In the genomic region with DNA sequence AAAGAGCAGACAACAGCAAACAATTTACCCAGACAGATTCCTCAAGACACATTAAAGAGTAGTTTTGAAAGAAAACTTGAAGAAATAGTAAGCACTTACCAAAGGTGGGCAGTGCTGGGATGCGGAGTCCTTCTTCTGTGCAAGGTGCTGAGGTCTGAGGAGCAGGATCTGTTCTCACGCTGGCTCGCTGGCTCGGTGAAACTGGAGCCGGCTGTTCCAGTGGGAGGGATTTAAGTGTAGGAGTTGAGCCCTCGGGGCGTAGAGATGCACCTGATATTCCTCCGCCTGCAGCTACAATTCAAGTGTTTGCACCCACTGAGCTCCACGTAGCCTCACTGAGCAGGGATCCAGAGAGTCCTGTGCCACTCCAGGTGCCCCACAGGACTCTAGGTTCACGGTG, we compare ENCODE assay signal across 10 mouse cellular contexts. TPM values are rescaled to one million over a fixed set of nuclear protein-coding genes. Genes with fewer than 3 reads are reported as not detected.
DNase-seq lines count a peak whose midpoint lies in the region; ATAC-seq and TF ChIP-seq lines count a peak whose summit lies in the region.
"Had no signal": no experiment of that assay in that cellular context is flagged by ENCODE, and none has a peak within 500 bp of the region (broad histone marks: within the 10 kb centered on the region; RNA-seq: fewer than 3 reads in every experiment).

A gene (minus strand): TSS at position 203 of the 400 bp plus-strand sequence.

- no peaks in the 10 kb centered on the region for H3K9me3 ChIP-seq in heart, embryonic 14.5 days (ENCODE audit: control insufficient read depth, low read length)
- H3K9me3 ChIP-seq in heart, embryonic 11.5 days (replicated peaks; ENCODE audit: control insufficient read depth, low read length): no peaks in the 10 kb centered on the region
- H3K9me3 ChIP-seq in ES-E14 (ENCODE audit: control insufficient read depth, insufficient read depth, low read depth, low read length): no peaks in the 10 kb centered on the region
- no peaks in the 10 kb centered on the region for H3K9me3 ChIP-seq in intestine, postnatal 0 days (ENCODE audit: control insufficient read depth)
- no peaks in the 10 kb centered on the region for H3K9me3 ChIP-seq in lung, embryonic 14.5 days (ENCODE audit: low read depth, low read length)

- H3K4me1 ChIP-seq in heart, embryonic 14.5 days (ENCODE audit: control insufficient read depth in 2 of 2, insufficient read depth in 2 of 2, low read length in 2 of 2): peaks cover 2 to 12% of the 10 kb centered on the region in 2 experiments; a peak in 3 of 4 replicates
- H3K4me1 ChIP-seq in heart, embryonic 11.5 days (ENCODE audit: control insufficient read depth, insufficient read depth, low read length): peaks cover 4% of the 10 kb centered on the region; the same call in 1 of the 2 replicates
- peaks cover 8 to 18% of the 10 kb centered on the region in 2 experiments; a peak in 2 of 4 replicates for H3K4me1 ChIP-seq in ES-E14 (ENCODE audit: control insufficient read depth in 2 of 2, insufficient read depth in 2 of 2, low read length in 2 of 2, poor library complexity in 1 of 2)
- peaks cover 5% of the 10 kb centered on the region for H3K4me1 ChIP-seq in intestine, postnatal 0 days (replicated peaks; ENCODE audit: control insufficient read depth, insufficient read depth, low read length)
- H3K4me1 ChIP-seq in lung, embryonic 14.5 days (ENCODE audit: insufficient read depth): no peaks in the 10 kb centered on the region

- no peak within 1 kb of the TSS for H3K9ac ChIP-seq in heart, embryonic 14.5 days (ENCODE audit: low read length)
- no peak within 1 kb of the TSS for H3K9ac ChIP-seq in heart, embryonic 11.5 days (ENCODE audit: low read depth, low read length)
- peak within 1 kb of the TSS; percentile 47 for H3K9ac ChIP-seq in ES-E14 (ENCODE audit: insufficient read depth, low read depth, low read length, poor library complexity, severe bottlenecking)
- H3K9ac ChIP-seq in intestine, postnatal 0 days (ENCODE audit: low read depth, low read length): no peak within 1 kb of the TSS
- no peak within 1 kb of the TSS for H3K9ac ChIP-seq in lung, embryonic 14.5 days

- no peak for ATAC-seq in heart, embryonic 14.5 days (ENCODE audit: insufficient number of reproducible peaks, insufficient read depth, low FRiP score, low read depth)
- no peak for ATAC-seq in heart, embryonic 11.5 days (replicated peaks; ENCODE audit: insufficient number of reproducible peaks, low FRiP score, low TSS enrichment)
- no peak for ATAC-seq in intestine, postnatal 0 days
- no peak for ATAC-seq in lung, embryonic 14.5 days (ENCODE audit: insufficient read depth)
- ATAC-seq: forebrain, embryonic 14.5 days had no signal

- H3K36me3 ChIP-seq in heart, embryonic 14.5 days (ENCODE audit: control insufficient read depth, insufficient read depth, low read length): no peaks in the 10 kb centered on the region
- no peaks in the 10 kb centered on the region for H3K36me3 ChIP-seq in heart, embryonic 11.5 days (ENCODE audit: control insufficient read depth, insufficient read depth, low read length)
- peaks cover 1% of the 10 kb centered on the region; the same call in 1 of the 2 replicates for H3K36me3 ChIP-seq in ES-E14 (ENCODE audit: control insufficient read depth, insufficient read depth, low read length, poor library complexity, severe bottlenecking)
- no peaks in the 10 kb centered on the region; the same call in 1 of the 2 replicates for H3K36me3 ChIP-seq in intestine, postnatal 0 days (ENCODE audit: control insufficient read depth, insufficient read depth)
- H3K36me3 ChIP-seq in lung, embryonic 14.5 days (ENCODE audit: insufficient read depth): no peaks in the 10 kb centered on the region

- H3K27me3 ChIP-seq in heart, embryonic 14.5 days (ENCODE audit: control insufficient read depth, insufficient read depth, low read length): no peaks in the 10 kb centered on the region
- H3K27me3 ChIP-seq in heart, embryonic 11.5 days (ENCODE audit: control insufficient read depth, insufficient read depth, low read length): no peaks in the 10 kb centered on the region
- H3K27me3 ChIP-seq in intestine, postnatal 0 days (replicated peaks; ENCODE audit: control insufficient read depth, insufficient read depth, low read length): no peaks in the 10 kb centered on the region
- H3K27me3 ChIP-seq in lung, embryonic 14.5 days (ENCODE audit: insufficient read depth, low read length): no peaks in the 10 kb centered on the region

- peak; percentile 63 for DNase-seq in ES-E14 (ENCODE audit: low read depth, low spot score)
- DNase-seq in lung, embryonic 14.5 days: peak; percentile 41
- no peak for DNase-seq in thymus, postnatal 0 days (ENCODE audit: low spot score)
- DNase-seq in spleen, adult 12 weeks (ENCODE audit: low spot score): no peak
- DNase-seq in cerebellum, adult 11 months: no peak
- DNase-seq: spleen, adult 18-20 months had no signal

- H3K27ac ChIP-seq in heart, embryonic 14.5 days (replicated peaks in 1 of 2; ENCODE audit: control insufficient read depth in 1 of 2, insufficient read depth in 1 of 2, low read depth in 2 of 2, low read length in 2 of 2): no peak within 1 kb of the TSS
- H3K27ac ChIP-seq in heart, embryonic 11.5 days (ENCODE audit: low read depth, low read length): no peak within 1 kb of the TSS
- peak within 1 kb of the TSS; percentile 78 for H3K27ac ChIP-seq in ES-E14 (ENCODE audit: insufficient read depth, low read depth, low read length, poor library complexity, severe bottlenecking)
- no peak within 1 kb of the TSS for H3K27ac ChIP-seq in intestine, postnatal 0 days (ENCODE audit: low read depth, low read length)
- H3K27ac ChIP-seq in lung, embryonic 14.5 days (ENCODE audit: low read depth): no peak within 1 kb of the TSS

- 42% methylated on average over 10 of the region's 10 CpGs for WGBS in heart, embryonic 14.5 days
- WGBS in heart, embryonic 11.5 days (ENCODE audit: insufficient replicate concordance): 38% methylated on average over 10 of the region's 10 CpGs
- WGBS in intestine, postnatal 0 days: 54% methylated on average over 10 of the region's 10 CpGs
- WGBS in lung, embryonic 14.5 days: 40% methylated on average over 10 of the region's 10 CpGs

- peak within 1 kb of the TSS; percentile 23; the same call in 1 of the 2 replicates for H3K4me2 ChIP-seq in heart, embryonic 14.5 days (ENCODE audit: low read length)
- no peak within 1 kb of the TSS for H3K4me2 ChIP-seq in heart, embryonic 11.5 days
- 0 out of 2 replicates have a peak within 1 kb of the TSS, but pooled peaks have one; percentile 14 for H3K4me2 ChIP-seq in intestine, postnatal 0 days (replicated peaks; ENCODE audit: low read depth)
- H3K4me2 ChIP-seq in lung, embryonic 14.5 days: no peak within 1 kb of the TSS

- in situ Hi-C loops in ES-E14 (cut with MboI; ENCODE audit: low sequenced_read_pairs in 2 of 2, unreplicated experiment in 2 of 2): no loop called here

- H3K4me3 ChIP-seq in heart, embryonic 14.5 days (ENCODE audit: control insufficient read depth in 1 of 2, insufficient read depth in 1 of 2, low read depth in 1 of 2, low read length in 2 of 2): no peak within 1 kb of the TSS
- H3K4me3 ChIP-seq in heart, embryonic 11.5 days (ENCODE audit: low read depth, low read length): no peak within 1 kb of the TSS
- H3K4me3 ChIP-seq in ES-E14 (ENCODE audit: insufficient read depth in 1 of 2, low read depth in 1 of 2, low read length in 2 of 2, poor library complexity in 1 of 2, severe bottlenecking in 1 of 2): peak within 1 kb of the TSS; percentile 43 to 58
- no peak within 1 kb of the TSS for H3K4me3 ChIP-seq in intestine, postnatal 0 days (ENCODE audit: low read depth, low read length)
- H3K4me3 ChIP-seq in lung, embryonic 14.5 days (ENCODE audit: low read depth, low read length): no peak within 1 kb of the TSS

- TF ChIP-seq CTCF in intestine, postnatal 0 days (IDR thresholded peaks at IDR 0.05; ENCODE audit: low read depth): no peak
- no peak for TF ChIP-seq CTCF in lung, embryonic 14.5 days (IDR thresholded peaks at IDR 0.05; ENCODE audit: low read depth)

TF ChIP-seq in ES-E14, 5 proteins besides CTCF, POLR2A, EP300 and RAD21:
- no peak for TF ChIP-seq ZNF384 (IDR thresholded peaks at IDR 0.05; ENCODE audit: low read depth, low read length)
- no peak for TF ChIP-seq MAFK (IDR thresholded peaks at IDR 0.05; ENCODE audit: insufficient read depth, low read depth, low read length)
- no peak for TF ChIP-seq HCFC1 (IDR thresholded peaks at IDR 0.05; ENCODE audit: borderline replicate concordance, insufficient read depth, low read length)
- TF ChIP-seq CHD2 (IDR thresholded peaks at IDR 0.05; ENCODE audit: low read depth, low read length): no peak
- TF ChIP-seq ZC3H11A (IDR thresholded peaks at IDR 0.05; ENCODE audit: borderline replicate concordance, low read depth, low read length): no peak

RNA-seq across cellular contexts. Expression of the gene that starts here (rescaled TPM):
- 0.19 TPM in 1 of 2 replicates, not detected in the other for polyA plus RNA-seq in heart, embryonic 14.5 days (2014; fragmentation: Nextera tagmentation; extraction: Ambion mirVana)
- 0.19 TPM in 1 of 2 replicates, not detected in the other for polyA plus RNA-seq in heart, embryonic 11.5 days (2014; fragmentation: Nextera tagmentation; extraction: Ambion mirVana)
- total RNA-seq in ES-E14 (2012; rRNA removed): 1.5 and 2.2 TPM in 2 replicates
- 0.24 and 0.26 TPM in 2 replicates for polyA plus RNA-seq in intestine, postnatal 0 days (2015; fragmentation: Nextera tagmentation; extraction: Ambion mirVana)
- polyA plus RNA-seq in lung, embryonic 14.5 days (2014; fragmentation: Nextera tagmentation; extraction: Ambion mirVana): 0.09 and 0.34 TPM in 2 replicates
- 1.1 TPM in 2 replicates for polyA plus RNA-seq in thymus, postnatal 0 days (2015; fragmentation: Nextera tagmentation; extraction: Ambion mirVana)

Comparison
In these comparisons a context has a peak if more than half of its experiments do, and no peak if none do; other contexts are left out.
1. H3K4me2 ChIP-seq: peak in heart, embryonic 14.5 days (single experiment) and intestine, postnatal 0 days (single experiment); none in heart, embryonic 11.5 days (single experiment) and lung, embryonic 14.5 days (single experiment).
2. Peak in DNase-seq in lung, embryonic 14.5 days; RNA of the gene not detected or under 1 TPM.
3. H3K4me3 ChIP-seq: peak in ES-E14 (2 of 2); none in heart, embryonic 14.5 days (0 of 2), heart, embryonic 11.5 days (single experiment), intestine, postnatal 0 days (single experiment) and lung, embryonic 14.5 days (single experiment).